Mouse (Mus musculus): ENCODE results near the gene Xlr4b. TPM values are rescaled to one million over a fixed set of nuclear protein-coding genes. Genes with fewer than 3 reads are reported as not detected.
"Not testable (repeated sequence)": the region's sequence is repeated elsewhere in the genome, so short reads cannot be mapped to it uniquely, and the experiment has no call there.

Xlr4b gene
- not detected in 2 replicates for polyA plus RNA-seq (2011; ENCODE audit: insufficient read length, low read depth, missing spikeins)

DNA sequence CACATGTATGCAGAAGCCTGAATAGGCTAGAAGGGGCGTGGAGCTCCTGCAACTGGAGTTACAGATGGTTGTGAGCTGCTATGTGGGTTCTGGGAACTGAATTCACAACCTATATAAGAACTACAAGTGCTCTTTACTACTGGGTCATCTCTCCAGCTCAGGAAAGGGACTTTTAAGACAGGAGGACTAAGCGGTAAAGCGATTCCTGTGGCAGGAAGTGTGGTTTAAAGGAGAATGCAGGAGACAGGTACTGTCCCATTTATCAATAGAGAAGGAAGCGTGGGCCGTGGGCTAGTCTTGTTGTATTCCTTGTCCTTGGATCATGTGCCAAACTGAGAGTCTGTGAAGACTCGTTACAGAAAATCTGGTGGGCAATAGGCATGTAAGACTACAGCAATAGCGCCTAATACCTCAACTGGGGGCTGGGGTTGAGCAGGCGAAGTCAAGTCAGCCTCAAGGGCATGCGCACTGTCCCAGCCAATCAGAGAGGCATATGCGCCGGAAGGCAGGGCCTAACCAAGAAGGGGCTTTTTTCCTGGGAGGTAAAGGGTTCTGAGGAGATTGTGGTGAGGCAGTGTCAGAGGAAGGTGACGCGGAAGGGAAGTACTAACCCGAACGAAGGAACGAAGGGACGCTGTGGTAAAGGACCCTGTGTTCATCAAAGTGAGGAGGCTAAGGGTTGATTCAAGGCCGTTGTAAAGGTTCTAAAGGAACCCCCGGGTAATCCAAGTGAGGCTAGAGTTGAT is at the start of gene Xlr4b:
Xlr4b (plus strand) TSS at position 515 of the 746 bp plus-strand sequence.
- H3K4me1 ChIP-seq (ENCODE audit: control insufficient read depth, insufficient read depth, low read length); H3K27ac ChIP-seq (ENCODE audit: insufficient read depth, low read length); H3K4me3 ChIP-seq (ENCODE audit: insufficient read depth, low read length): not testable (repeated sequence)

DNA sequence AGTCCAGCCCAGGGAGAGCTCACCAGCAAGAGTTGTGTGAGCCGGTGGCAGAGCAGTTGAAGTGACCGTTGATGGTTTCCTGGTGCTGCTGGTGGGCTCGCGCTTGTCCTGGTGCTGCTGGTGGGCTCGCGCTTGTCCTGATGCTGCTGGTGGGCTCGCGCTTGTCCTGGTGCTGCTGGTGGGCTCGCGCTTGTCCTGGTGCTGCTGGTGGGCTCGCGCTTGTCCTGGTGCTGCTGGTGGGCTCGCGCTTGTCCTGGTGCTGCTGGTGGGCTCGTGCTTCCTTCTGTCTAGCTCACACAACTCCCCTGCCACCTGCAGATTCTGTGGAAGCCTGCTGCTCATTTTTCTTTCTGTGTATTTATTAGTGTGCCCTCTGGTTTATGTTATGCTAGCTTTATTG is 37.2 kb upstream of the Xlr4b start, which contains the start of gene Spin2d:
Spin2d (minus strand) TSS at position 101 of the 400 bp plus-strand sequence.
- not testable (repeated sequence) for H3K4me3 ChIP-seq (ENCODE audit: insufficient read depth, low read length); H3K4me1 ChIP-seq (ENCODE audit: control insufficient read depth, insufficient read depth, low read length); H3K27ac ChIP-seq (ENCODE audit: insufficient read depth, low read length)

DNA sequence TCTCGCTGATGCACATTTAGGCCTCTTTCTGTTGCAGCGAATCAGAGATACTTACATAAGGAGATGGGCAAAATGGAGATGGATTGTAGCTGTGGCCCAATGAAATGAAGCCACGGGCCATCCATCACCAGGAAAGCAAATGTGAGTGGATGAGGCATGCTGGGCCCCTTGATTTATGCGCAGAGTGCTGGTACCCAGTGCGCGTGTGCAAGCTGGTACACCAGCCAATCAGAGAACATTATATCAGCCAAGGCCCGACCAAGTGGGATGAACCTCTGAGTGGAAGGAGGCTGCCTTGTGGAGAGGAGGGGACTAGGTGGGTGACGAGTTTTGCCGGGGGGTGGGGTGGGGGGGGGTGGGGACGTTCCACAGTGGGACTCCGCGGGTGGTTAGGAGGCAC is 22.2 kb upstream of the Xlr4b start, which contains the start of gene Xlr3b:
Xlr3b (plus strand) TSS at position 274 of the 400 bp plus-strand sequence.
- not testable (repeated sequence) for H3K4me3 ChIP-seq (ENCODE audit: insufficient read depth, low read length); H3K4me1 ChIP-seq (ENCODE audit: control insufficient read depth, insufficient read depth, low read length); H3K27ac ChIP-seq (ENCODE audit: insufficient read depth, low read length)

DNA sequence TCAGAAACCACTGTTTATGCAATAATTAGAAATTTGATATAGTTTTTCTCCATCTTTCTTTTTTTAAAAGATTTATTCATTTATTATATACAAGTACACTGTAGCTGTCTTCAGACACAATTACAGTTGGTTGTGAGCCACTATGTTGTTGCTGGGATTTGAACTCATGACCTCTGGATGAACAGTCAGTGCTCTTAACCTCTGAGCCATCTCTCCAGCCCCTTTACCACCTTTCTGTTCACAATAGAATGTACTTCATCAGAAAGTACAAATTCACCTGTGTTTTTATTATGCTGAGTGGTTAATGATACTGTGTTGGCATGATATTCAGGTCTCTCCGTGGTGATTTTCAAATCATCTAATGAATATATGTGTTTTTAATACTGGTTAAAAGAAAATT is 11.2 kb downstream of the Xlr4b start:
- Histone ChIP-seq H3K27ac (ENCODE audit: insufficient read depth, low read length) (no peak overlapping the region), H3K4me1 (ENCODE audit: control insufficient read depth, insufficient read depth, low read length) (no peaks in the 10 kb centered on the region), H3K4me3 (ENCODE audit: insufficient read depth, low read length) (no peak overlapping the region)
- no peak for TF ChIP-seq CTCF (IDR thresholded peaks at IDR 0.05; ENCODE audit: borderline replicate concordance, insufficient read depth, low read length)
- TF ChIP-seq POLR2A (IDR thresholded peaks at IDR 0.05; ENCODE audit: low read depth, low read length) = no peak

DNA sequence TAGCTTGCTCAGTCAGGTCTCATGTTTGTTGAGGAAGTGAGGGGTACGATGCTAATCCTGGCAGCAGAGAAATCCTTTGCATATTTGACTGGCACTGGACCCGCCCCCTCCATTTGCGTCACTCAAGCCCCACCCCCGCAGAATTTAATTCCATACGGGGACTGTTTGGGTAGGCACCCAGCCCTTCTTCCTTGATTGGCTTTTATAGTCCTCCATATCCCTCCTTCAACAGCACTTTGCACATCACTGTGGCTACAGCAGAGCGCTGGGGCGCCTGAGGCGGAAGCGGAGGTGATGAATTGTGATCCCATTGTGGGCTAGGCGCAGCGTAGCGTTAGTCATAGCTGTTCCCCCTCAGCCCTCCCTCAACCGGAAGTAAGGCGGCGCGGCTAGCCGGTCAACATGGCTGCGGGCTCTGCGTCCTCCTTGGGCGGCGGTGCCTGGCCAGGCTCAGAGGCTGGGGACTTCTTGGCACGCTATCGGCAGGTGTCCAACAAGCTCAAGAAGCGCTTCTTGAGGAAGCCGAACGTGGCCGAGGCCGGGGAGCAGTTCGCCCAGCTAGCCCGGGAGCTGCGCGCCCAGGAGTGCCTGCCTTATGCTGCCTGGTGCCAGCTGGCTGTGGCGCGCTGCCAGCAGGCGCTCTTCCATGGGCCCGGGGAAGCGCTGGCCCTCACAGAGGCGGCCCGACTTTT is 13.9 kb downstream of the Xlr4b start, which contains the start of gene F8a:
F8a (plus strand) TSS at position 378 of the 692 bp plus-strand sequence.
- H3K4me3 ChIP-seq (ENCODE audit: insufficient read depth, low read length) = peak within 1 kb of the TSS; percentile 72
- no peak for TF ChIP-seq CTCF (IDR thresholded peaks at IDR 0.05; ENCODE audit: borderline replicate concordance, insufficient read depth, low read length)
- peak; percentile 76 for TF ChIP-seq POLR2A (IDR thresholded peaks at IDR 0.05; ENCODE audit: low read depth, low read length)
- H3K4me1 ChIP-seq (ENCODE audit: control insufficient read depth, insufficient read depth, low read length) = no peaks in the 10 kb centered on the region
- peak within 1 kb of the TSS; percentile 41 for H3K27ac ChIP-seq (ENCODE audit: insufficient read depth, low read length)

DNA sequence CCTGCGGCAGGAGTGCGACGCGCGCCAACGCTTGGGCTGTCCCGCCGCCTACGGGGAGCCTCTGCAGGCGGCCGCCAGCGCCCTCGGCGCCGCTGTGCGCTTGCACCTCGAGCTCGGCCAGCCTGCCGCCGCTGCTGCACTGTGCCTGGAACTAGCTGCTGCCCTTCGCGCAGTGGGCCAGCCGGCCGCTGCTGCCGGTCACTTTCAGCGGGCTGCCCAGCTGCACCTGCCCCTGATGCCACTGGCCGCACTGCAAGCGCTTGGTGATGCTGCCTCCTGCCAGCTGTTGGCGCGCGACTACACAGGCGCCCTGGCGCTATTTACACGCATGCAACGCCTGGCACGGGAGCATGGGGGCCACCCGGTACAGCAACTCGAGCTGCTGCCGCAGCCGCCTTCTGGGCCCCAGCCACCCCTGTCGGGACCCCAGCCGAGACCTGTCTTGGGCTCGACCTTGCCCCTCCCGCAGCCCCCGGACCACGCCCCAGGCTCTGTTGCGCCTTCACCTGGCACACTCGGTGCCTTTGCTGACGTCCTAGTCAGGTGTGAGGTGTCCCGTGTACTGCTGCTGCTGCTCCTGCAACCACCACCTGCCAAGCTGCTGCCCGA is 14.6 kb downstream of the Xlr4b start:
- Histone ChIP-seq H3K27ac (ENCODE audit: insufficient read depth, low read length) (0 out of 2 replicates have a peak overlapping the region, but pooled peaks have one; percentile 41), H3K4me3 (ENCODE audit: insufficient read depth, low read length) (peak overlapping the region; percentile 72), H3K4me1 (ENCODE audit: control insufficient read depth, insufficient read depth, low read length) (no peaks in the 10 kb centered on the region)
- TF ChIP-seq CTCF (IDR thresholded peaks at IDR 0.05; ENCODE audit: borderline replicate concordance, insufficient read depth, low read length) = no peak

DNA sequence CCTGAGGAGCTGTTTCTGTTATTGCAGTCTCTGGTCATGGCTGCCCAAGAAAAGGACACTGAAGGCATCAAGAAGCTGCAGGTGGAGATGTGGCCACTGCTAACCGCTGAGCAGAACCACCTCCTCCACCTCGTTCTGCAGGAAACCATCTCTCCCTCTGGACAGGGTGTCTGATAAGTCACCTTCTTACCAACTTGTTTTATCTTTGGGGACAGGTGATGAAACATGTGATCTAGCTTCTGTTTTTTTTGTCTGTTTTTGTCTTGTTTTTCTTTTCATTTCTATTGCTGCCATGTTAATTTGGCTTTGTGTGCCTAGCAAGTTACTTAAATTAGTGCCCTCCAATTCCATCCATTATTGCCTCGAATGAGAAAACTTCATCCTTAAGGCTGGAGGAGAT is 15.2 kb downstream of the Xlr4b start:
- no peak overlapping the region for H3K27ac ChIP-seq (ENCODE audit: insufficient read depth, low read length)
- no peak for TF ChIP-seq POLR2A (IDR thresholded peaks at IDR 0.05; ENCODE audit: low read depth, low read length)
- TF ChIP-seq CTCF (IDR thresholded peaks at IDR 0.05; ENCODE audit: borderline replicate concordance, insufficient read depth, low read length) = no peak
- no peaks in the 10 kb centered on the region for H3K4me1 ChIP-seq (ENCODE audit: control insufficient read depth, insufficient read depth, low read length)
- peak overlapping the region; percentile 72 for H3K4me3 ChIP-seq (ENCODE audit: insufficient read depth, low read length)

DNA sequence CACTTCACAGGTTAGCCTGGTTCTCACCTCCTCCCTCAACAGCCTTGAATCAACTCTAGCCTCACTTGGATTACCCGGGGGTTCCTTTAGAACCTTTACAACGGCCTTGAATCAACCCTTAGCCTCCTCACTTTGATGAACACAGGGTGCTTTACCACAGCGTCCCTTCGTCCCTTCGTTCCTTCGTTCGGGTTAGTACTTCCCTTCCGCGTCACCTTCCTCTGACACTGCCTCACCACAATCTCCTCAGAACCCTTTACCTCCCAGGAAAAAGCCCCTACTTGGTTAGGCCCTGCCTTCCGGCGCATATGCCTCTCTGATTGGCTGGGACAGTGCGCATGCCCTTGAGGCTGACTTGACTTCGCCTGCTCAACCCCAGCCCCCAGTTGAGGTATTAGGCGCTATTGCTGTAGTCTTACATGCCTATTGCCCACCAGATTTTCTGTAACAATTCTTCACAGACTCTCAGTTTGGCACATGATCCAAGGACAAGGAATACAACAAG is 28.7 kb downstream of the Xlr4b start, which contains the start of gene Xlr4c:
Xlr4c (minus strand) TSS at position 310 of the 505 bp plus-strand sequence.
- not testable (repeated sequence) for H3K4me1 ChIP-seq (ENCODE audit: control insufficient read depth, insufficient read depth, low read length); H3K4me3 ChIP-seq (ENCODE audit: insufficient read depth, low read length); H3K27ac ChIP-seq (ENCODE audit: insufficient read depth, low read length)

DNA sequence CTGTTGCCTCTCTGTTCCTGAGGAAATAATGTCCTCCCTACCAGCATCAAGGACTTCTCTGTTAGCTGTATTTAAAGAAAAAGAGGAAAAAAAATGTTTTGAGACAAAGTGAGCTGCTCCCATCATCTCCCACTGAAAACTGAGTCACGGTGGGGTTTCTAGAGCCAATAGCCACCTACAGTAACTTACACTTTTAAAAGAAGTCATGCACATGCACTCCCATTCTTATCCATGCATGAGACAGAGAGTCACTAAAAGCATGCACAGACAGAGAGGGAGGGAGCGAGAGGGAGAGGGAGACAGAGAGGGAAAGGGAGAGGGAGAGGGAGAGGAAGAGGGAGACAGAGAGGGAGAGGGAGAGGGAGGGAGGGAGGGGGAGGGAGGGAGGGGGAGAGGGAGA is 48.3 kb downstream of the Xlr4b start:
- H3K4me1 ChIP-seq (ENCODE audit: control insufficient read depth, insufficient read depth, low read length); H3K27ac ChIP-seq (ENCODE audit: insufficient read depth, low read length); H3K4me3 ChIP-seq (ENCODE audit: insufficient read depth, low read length): not testable (repeated sequence)

DNA sequence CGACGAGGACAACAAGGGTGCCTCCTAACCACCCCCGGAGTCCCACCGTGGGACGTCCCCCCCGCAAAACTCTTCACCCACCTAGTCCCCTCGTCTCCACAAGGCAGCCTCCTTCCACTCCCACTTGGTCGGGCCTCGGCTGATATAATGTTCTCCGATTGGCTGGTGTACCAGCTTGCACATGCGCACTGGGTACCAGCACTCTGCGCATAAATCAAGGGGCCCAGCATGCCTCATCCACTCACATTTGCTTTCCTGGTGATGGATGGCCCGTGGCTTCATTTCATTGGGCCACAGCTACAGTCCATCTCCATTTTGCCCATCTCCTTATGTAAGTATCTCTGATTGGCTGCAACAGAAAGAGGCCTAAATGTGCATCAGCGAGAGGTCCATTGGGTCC is 51.1 kb downstream of the Xlr4b start, which contains the start of gene Xlr3c:
Xlr3c (minus strand) TSS at position 121 of the 400 bp plus-strand sequence.
- H3K4me3 ChIP-seq (ENCODE audit: insufficient read depth, low read length); H3K27ac ChIP-seq (ENCODE audit: insufficient read depth, low read length); H3K4me1 ChIP-seq (ENCODE audit: control insufficient read depth, insufficient read depth, low read length): not testable (repeated sequence)

Other genes starting within 250 kb of the Xlr4b start
- gene Zfp185, start 227.0 kb upstream of the Xlr4b start, polyA plus RNA-seq (2011; ENCODE audit: insufficient read length, low read depth, missing spikeins) = 0.78 and 2.7 TPM in 2 replicates
- gene Pnma5, start 177.2 kb upstream of the Xlr4b start, polyA plus RNA-seq (2011; ENCODE audit: insufficient read length, low read depth, missing spikeins) = not detected in 2 replicates
- not detected in 2 replicates for gene Pnma3, start 149.5 kb upstream of the Xlr4b start, polyA plus RNA-seq (2011; ENCODE audit: insufficient read length, low read depth, missing spikeins)
- not detected in 2 replicates for gene Xlr4a, start 131.9 kb upstream of the Xlr4b start, polyA plus RNA-seq (2011; ENCODE audit: insufficient read length, low read depth, missing spikeins)
- gene Xlr3a, start 117.2 kb upstream of the Xlr4b start, polyA plus RNA-seq (2011; ENCODE audit: insufficient read length, low read depth, missing spikeins) = 0.67 TPM in 1 of 2 replicates, not detected in the other
- not detected in 2 replicates for gene Gm14685, start 97.3 kb upstream of the Xlr4b start, polyA plus RNA-seq (2011; ENCODE audit: insufficient read length, low read depth, missing spikeins)
- not detected in 2 replicates for gene Xlr5b, start 65.5 kb upstream of the Xlr4b start, polyA plus RNA-seq (2011; ENCODE audit: insufficient read length, low read depth, missing spikeins)
- not detected in 2 replicates for gene DXBay18, start 64.9 kb upstream of the Xlr4b start, polyA plus RNA-seq (2011; ENCODE audit: insufficient read length, low read depth, missing spikeins)
- not detected in 2 replicates for gene Spin2d, start 37.3 kb upstream of the Xlr4b start, polyA plus RNA-seq (2011; ENCODE audit: insufficient read length, low read depth, missing spikeins)
- 2.5 and 2.9 TPM in 2 replicates for gene Xlr3b, start 22.1 kb upstream of the Xlr4b start, polyA plus RNA-seq (2011; ENCODE audit: insufficient read length, low read depth, missing spikeins)
- gene F8a, start 14.0 kb downstream of the Xlr4b start, polyA plus RNA-seq (2011; ENCODE audit: insufficient read length, low read depth, missing spikeins) = 2.8 and 4.0 TPM in 2 replicates
- not detected in 2 replicates for gene Xlr4c, start 28.8 kb downstream of the Xlr4b start, polyA plus RNA-seq (2011; ENCODE audit: insufficient read length, low read depth, missing spikeins)
- gene Xlr3c, start 51.1 kb downstream of the Xlr4b start, polyA plus RNA-seq (2011; ENCODE audit: insufficient read length, low read depth, missing spikeins) = not detected in 2 replicates
- gene Xlr5a, start 78.6 kb downstream of the Xlr4b start, polyA plus RNA-seq (2011; ENCODE audit: insufficient read length, low read depth, missing spikeins) = not detected in 2 replicates
- not detected in 2 replicates for gene Xlr5c, start 78.6 kb downstream of the Xlr4b start, polyA plus RNA-seq (2011; ENCODE audit: insufficient read length, low read depth, missing spikeins)
- not detected in 2 replicates for gene Gm45015, start 122.5 kb downstream of the Xlr4b start, polyA plus RNA-seq (2011; ENCODE audit: insufficient read length, low read depth, missing spikeins)
- gene Zfp275, start 128.3 kb downstream of the Xlr4b start, polyA plus RNA-seq (2011; ENCODE audit: insufficient read length, low read depth, missing spikeins) = 35.4 and 42.6 TPM in 2 replicates
- not detected in 2 replicates for gene Gm18336, start 184.4 kb downstream of the Xlr4b start, polyA plus RNA-seq (2011; ENCODE audit: insufficient read length, low read depth, missing spikeins)
- not detected in 2 replicates for gene Zfp92, start 196.8 kb downstream of the Xlr4b start, polyA plus RNA-seq (2011; ENCODE audit: insufficient read length, low read depth, missing spikeins)
- not detected in 2 replicates for gene Trex2, start 221.0 kb downstream of the Xlr4b start, polyA plus RNA-seq (2011; ENCODE audit: insufficient read length, low read depth, missing spikeins)
- 25.2 and 33.5 TPM in 2 replicates for gene Haus7, start 244.7 kb downstream of the Xlr4b start, polyA plus RNA-seq (2011; ENCODE audit: insufficient read length, low read depth, missing spikeins)